Comparison of ENCODE assay signal across 9 mouse cellular contexts in genomic region chr17:36914108-36914507, GRCm38 (mm10). TPM values are rescaled to one million over a fixed set of nuclear protein-coding genes. Genes with fewer than 3 reads are reported as not detected.
DNase-seq lines count a peak whose midpoint lies in the region; ATAC-seq and TF ChIP-seq lines count a peak whose summit lies in the region.
"Had no signal": no experiment of that assay in that cellular context is flagged by ENCODE, and none has a peak within 500 bp of the region (broad histone marks: within the 10 kb centered on the region; RNA-seq: fewer than 3 reads in every experiment).

No protein-coding gene starts in this region.

- no peaks in the 10 kb centered on the region for H3K9me3 ChIP-seq in MEL (replicated peaks; ENCODE audit: insufficient read depth, low read length)
- no peaks in the 10 kb centered on the region for H3K9me3 ChIP-seq in lung, postnatal 0 days (ENCODE audit: low read length)
- H3K9me3 ChIP-seq: limb, embryonic 15.5 days had no signal

- H3K9ac ChIP-seq in MEL (ENCODE audit: control insufficient read depth, low read depth, low read length, poor library complexity, severe bottlenecking) = no peak overlapping the region
- H3K9ac ChIP-seq in lung, postnatal 0 days (replicated peaks; ENCODE audit: low read depth) = no peak overlapping the region
- H3K9ac ChIP-seq: limb, embryonic 15.5 days had no signal

- WGBS in cerebellum, adult 2 months = 10% methylated on average over 2 of the region's 2 CpGs
- WGBS in lung, postnatal 0 days = 9% methylated on average over 2 of the region's 2 CpGs

- no peak for ATAC-seq in lung, postnatal 0 days

- H3K36me3 ChIP-seq in MEL (ENCODE audit: control insufficient read depth in 1 of 2, insufficient read depth in 2 of 2, low read length in 2 of 2) = no peaks in the 10 kb centered on the region
- H3K36me3 ChIP-seq in lung, postnatal 0 days (ENCODE audit: insufficient read depth, low read length) = no peaks in the 10 kb centered on the region
- H3K36me3 ChIP-seq: limb, embryonic 15.5 days had no signal

- H3K4me3 ChIP-seq in MEL (ENCODE audit: control insufficient read depth in 1 of 2, insufficient read depth in 1 of 2, low read depth in 2 of 2, low read length in 2 of 2) = no peak overlapping the region
- H3K4me3 ChIP-seq in cerebellum, adult 2 months (replicated peaks; ENCODE audit: insufficient read depth, low read depth, low read length) = no peak overlapping the region
- H3K4me3 ChIP-seq in lung, postnatal 0 days (ENCODE audit: low read depth, low read length) = no peak overlapping the region
- H3K4me3 ChIP-seq: limb, embryonic 15.5 days had no signal

- no peaks in the 10 kb centered on the region for H3K79me2 ChIP-seq in MEL (ENCODE audit: control insufficient read depth, insufficient read depth, low read length, poor library complexity)

- TF ChIP-seq RAD21 in MEL (IDR thresholded peaks at IDR 0.05; ENCODE audit: low read depth, low read length) = peak; percentile 31

- H3K27ac ChIP-seq in MEL (ENCODE audit: control insufficient read depth, low read depth, low read length) = no peak overlapping the region
- no peak overlapping the region for H3K27ac ChIP-seq in cerebellum, adult 2 months (ENCODE audit: insufficient read depth, low read length)
- no peak overlapping the region for H3K27ac ChIP-seq in lung, postnatal 0 days (ENCODE audit: low read length)
- H3K27ac ChIP-seq: limb, embryonic 15.5 days had no signal

- TF ChIP-seq EP300 in MEL (IDR thresholded peaks at IDR 0.05; ENCODE audit: low read depth in 1 of 2, low read length in 2 of 2) = no peak
- no peak for TF ChIP-seq EP300 in lung, postnatal 0 days (IDR thresholded peaks at IDR 0.05)

- peak; percentile 65 to 72 (median 70) for TF ChIP-seq CTCF in MEL (IDR thresholded peaks at IDR 0.05 in 2 of 3, conservative IDR thresholded peaks at IDR 0.05 in 1 of 3; ENCODE audit: control insufficient read depth in 1 of 3, insufficient read depth in 1 of 3, low read depth in 2 of 3, low read length in 3 of 3, poor library complexity in 1 of 3, severe bottlenecking in 1 of 3)
- peak; percentile 66; the same call in 1 of the 2 replicates for TF ChIP-seq CTCF in cerebellum, adult 2 months (IDR thresholded peaks at IDR 0.05; ENCODE audit: borderline replicate concordance, insufficient read depth, low read depth, low read length)
- peak; percentile 84 for TF ChIP-seq CTCF in lung, postnatal 0 days (IDR thresholded peaks at IDR 0.05)

- H3K27me3 ChIP-seq in MEL (ENCODE audit: control insufficient read depth in 1 of 2, insufficient read depth in 2 of 2, low read length in 2 of 2) = peaks cover 6 to 7% of the 10 kb centered on the region in 2 experiments
- H3K27me3 ChIP-seq in cerebellum, adult 2 months (ENCODE audit: control insufficient read depth, insufficient read depth, low read length) = no peaks in the 10 kb centered on the region
- H3K27me3 ChIP-seq in lung, postnatal 0 days (replicated peaks; ENCODE audit: insufficient read depth, low read length) = no peaks in the 10 kb centered on the region
- H3K27me3 ChIP-seq: limb, embryonic 15.5 days had no signal

- no peaks in the 10 kb centered on the region for H3K4me1 ChIP-seq in MEL (ENCODE audit: control insufficient read depth in 1 of 2, insufficient read depth in 2 of 2, low read length in 2 of 2)
- no peaks in the 10 kb centered on the region for H3K4me1 ChIP-seq in cerebellum, adult 2 months (ENCODE audit: control insufficient read depth, insufficient read depth, low read length)
- no peaks in the 10 kb centered on the region for H3K4me1 ChIP-seq in lung, postnatal 0 days (ENCODE audit: insufficient read depth, low read depth, low read length)
- H3K4me1 ChIP-seq: limb, embryonic 15.5 days had no signal

- no peak overlapping the region for H3K4me2 ChIP-seq in lung, postnatal 0 days (replicated peaks; ENCODE audit: low read depth, low read length)
- H3K4me2 ChIP-seq: limb, embryonic 15.5 days had no signal

- TF ChIP-seq POLR2A in MEL (IDR thresholded peaks at IDR 0.05; ENCODE audit: control insufficient read depth in 1 of 2, insufficient read depth in 1 of 2, low read depth in 1 of 2, low read length in 2 of 2, poor library complexity in 1 of 2) = no peak
- no peak for TF ChIP-seq POLR2A in cerebellum, adult 2 months (IDR thresholded peaks at IDR 0.05; ENCODE audit: borderline replicate concordance, insufficient read depth, low read length)

- DNase-seq in CD4-positive, CD25-positive, alpha-beta regulatory T cell, adult 2 months (ENCODE audit: low read depth, low spot score) = peak; percentile 88
- peak; percentile 79 for DNase-seq in MEL (ENCODE audit: low read depth, low spot score)
- DNase-seq in cerebellum, adult 2 months = peak; percentile 64 to 69
- peak; percentile 19 to 52 for DNase-seq in frontal cortex, postnatal 14 days (ENCODE audit: low spot score in 2 of 2)
- peak; percentile 87 to 89 for DNase-seq in kidney, postnatal 4 days
- peak; percentile 87 for DNase-seq in lung, postnatal 0 days (ENCODE audit: low spot score)
- DNase-seq in right cerebral cortex, postnatal 14 days = peak; percentile 87
- peak; percentile 29 to 79 for DNase-seq in urinary bladder, postnatal 4 days (ENCODE audit: low spot score in 2 of 2)

TF ChIP-seq in MEL, 35 proteins besides CTCF, POLR2A, EP300 and RAD21:
- no peak for TF ChIP-seq GABPA (IDR thresholded peaks at IDR 0.05; ENCODE audit: low read depth, low read length)
- peak; percentile 53 for TF ChIP-seq ZC3H11A (IDR thresholded peaks at IDR 0.05; ENCODE audit: low read depth, low read length)
- TF ChIP-seq SMC3 (IDR thresholded peaks at IDR 0.05; ENCODE audit: low read depth, low read length) = peak; percentile 79
- no peak for TF ChIP-seq E2F4 (IDR thresholded peaks at IDR 0.05; ENCODE audit: borderline replicate concordance, low read depth, low read length)
- TF ChIP-seq ZNF384 (IDR thresholded peaks at IDR 0.05; ENCODE audit: low read depth, low read length) = peak; percentile 51; the same call in 1 of the 2 replicates

RNA-seq across cellular contexts. Expression of gene Trim31, which starts 16.2 kb away (rescaled TPM):
- total RNA-seq in MEL (2012; rRNA removed) = not detected in 2 replicates
- polyA plus RNA-seq in MEL (2012; ENCODE audit: insufficient read depth in 1 of 2, insufficient read length in 2 of 2, low read depth in 1 of 2, low replicate concordance in 2 of 2, missing spikeins in 1 of 2) = not detected
- not detected in 2 replicates for polyA plus RNA-seq in cerebellum, adult 2 months (2012; rRNA removed)
- polyA plus RNA-seq in lung, postnatal 0 days (2015; fragmentation: Nextera tagmentation; extraction: Ambion mirVana) = not detected in 2 replicates
- polyA plus RNA-seq: limb, embryonic 15.5 days had no signal

RNA-seq across cellular contexts. Expression of gene Trim40, which starts 24.2 kb away (rescaled TPM):
- total RNA-seq in MEL (2012; rRNA removed) = 0.04 TPM in 1 of 2 replicates, not detected in the other
- polyA plus RNA-seq in MEL (2012; ENCODE audit: insufficient read depth in 1 of 2, insufficient read length in 2 of 2, low read depth in 1 of 2, low replicate concordance in 2 of 2, missing spikeins in 1 of 2) = under 1 TPM in 1 of 2 experiments, not detected in 1; 0.04 TPM
- polyA plus RNA-seq in cerebellum, adult 2 months (2012; rRNA removed) = 0.07 TPM in 1 of 2 replicates, not detected in the other
- polyA plus RNA-seq in lung, postnatal 0 days (2015; fragmentation: Nextera tagmentation; extraction: Ambion mirVana) = not detected in 2 replicates
- polyA plus RNA-seq: limb, embryonic 15.5 days had no signal

RNA-seq across cellular contexts. Expression of gene Rnf39, which starts 28.6 kb away (rescaled TPM):
- not detected in 2 replicates for total RNA-seq in MEL (2012; rRNA removed)
- under 1 TPM in 1 of 2 experiments, not detected in 1; 0.18 TPM for polyA plus RNA-seq in MEL (2012; ENCODE audit: insufficient read depth in 1 of 2, insufficient read length in 2 of 2, low read depth in 1 of 2, low replicate concordance in 2 of 2, missing spikeins in 1 of 2)
- 5.6 and 6.5 TPM in 2 replicates for polyA plus RNA-seq in cerebellum, adult 2 months (2012; rRNA removed)
- polyA plus RNA-seq in lung, postnatal 0 days (2015; fragmentation: Nextera tagmentation; extraction: Ambion mirVana) = 13.4 and 13.5 TPM in 2 replicates

RNA-seq across cellular contexts. Expression of gene Ppp1r11, which starts 37.4 kb away (rescaled TPM):
- 128 and 138 TPM in 2 replicates for total RNA-seq in MEL (2012; rRNA removed)
- 100 to 1,000 TPM in 1 of 2 experiments, not detected in 1; 146 TPM for polyA plus RNA-seq in MEL (2012; ENCODE audit: insufficient read depth in 1 of 2, insufficient read length in 2 of 2, low read depth in 1 of 2, low replicate concordance in 2 of 2, missing spikeins in 1 of 2)
- 196 and 206 TPM in 2 replicates for polyA plus RNA-seq in cerebellum, adult 2 months (2012; rRNA removed)
- 96.9 and 108 TPM in 2 replicates for polyA plus RNA-seq in lung, postnatal 0 days (2015; fragmentation: Nextera tagmentation; extraction: Ambion mirVana)

RNA-seq across cellular contexts. Expression of gene Znrd1, which starts 44.3 kb away (rescaled TPM):
- 20.5 and 26.4 TPM in 2 replicates for total RNA-seq in MEL (2012; rRNA removed)
- polyA plus RNA-seq in MEL (2012; ENCODE audit: insufficient read depth in 1 of 2, insufficient read length in 2 of 2, low read depth in 1 of 2, low replicate concordance in 2 of 2, missing spikeins in 1 of 2) = 10 to 100 TPM in 1 of 2 experiments, not detected in 1; 38.2 TPM
- 37.5 and 40.6 TPM in 2 replicates for polyA plus RNA-seq in cerebellum, adult 2 months (2012; rRNA removed)
- 63.8 and 72.8 TPM in 2 replicates for polyA plus RNA-seq in lung, postnatal 0 days (2015; fragmentation: Nextera tagmentation; extraction: Ambion mirVana)

Comparison
In these comparisons a context has a peak if more than half of its experiments do, and no peak if none do; other contexts are left out.
1. DNase-seq: peak in every context shown above with its lines; median percentile 88 in CD4-positive, CD25-positive, alpha-beta regulatory T cell, adult 2 months; 88 in kidney, postnatal 4 days; 87 in lung, postnatal 0 days; 87 in right cerebral cortex, postnatal 14 days; 79 in MEL; 66 in cerebellum, adult 2 months; 54 in urinary bladder, postnatal 4 days; 36 in frontal cortex, postnatal 14 days.